Mouse (Mus musculus) forebrain, embryonic 10.5 days (tissue): ENCODE data around the gene Arhgap24. TPM values are rescaled to one million over a fixed set of nuclear protein-coding genes. Genes with fewer than 3 reads are reported as not detected.

ENCODE experiments used
- DNase-seq: peaks from one replicate; pipeline ENCODE4 v3.0.0-alpha.2; 2017; ENCODE audit warnings: low spot score; ENCODE audit errors: extremely low spot score
- H3K27ac ChIP-seq: fragments of 300-500 bp; sonication (generic); 2 replicates; pipeline ENCODE4 v1.5.1; 2016; ENCODE audit warnings: mild to moderate bottlenecking
- H3K27me3 ChIP-seq: fragments of 300-500 bp; sonication (generic); 2 replicates; pipeline ENCODE4 v1.6.1; 2016; ENCODE audit warnings: mild to moderate bottlenecking; ENCODE audit not compliant: poor library complexity, severe bottlenecking
- H3K36me3 ChIP-seq: fragments of 300-500 bp; sonication (generic); replicated peaks from 2 replicates; pipeline ENCODE4 v1.6.1; 2016; ENCODE audit warnings: mild to moderate bottlenecking, moderate library complexity
- H3K4me1 ChIP-seq: fragments of 300-500 bp; sonication (generic); 2 replicates; pipeline ENCODE4 v1.6.1; 2016
- H3K4me3 ChIP-seq: fragments of 300-500 bp; sonication (generic); 2 replicates; pipeline ENCODE4 v1.5.1; 2016; ENCODE audit warnings: mild to moderate bottlenecking, moderate library complexity
- H3K9me3 ChIP-seq: fragments of 300-500 bp; sonication (generic); 2 replicates; pipeline ENCODE4 v1.6.1; 2016; ENCODE audit warnings: mild to moderate bottlenecking, moderate library complexity
- WGBS: fragments of 180-500 bp; shearing (Covaris S2); methylation state at CpG from one replicate; pipeline ENCODE4 v1.1.7; 2016; 5-methylcytosine and 5-hydroxymethylcytosine counted together
- polyA plus RNA-seq: library from polyadenylated mRNA; unstranded; fragments of >200 nt; fragmentation: Nextera tagmentation; extraction: Ambion mirVana; gene quantifications from 2 replicates; pipeline ENCODE4 v1.2.1, GENCODE M21; 2016

Gene Arhgap24
- polyA plus RNA-seq, 1 experiment from 2014 or later, result 2.5 TPM

DNA sequence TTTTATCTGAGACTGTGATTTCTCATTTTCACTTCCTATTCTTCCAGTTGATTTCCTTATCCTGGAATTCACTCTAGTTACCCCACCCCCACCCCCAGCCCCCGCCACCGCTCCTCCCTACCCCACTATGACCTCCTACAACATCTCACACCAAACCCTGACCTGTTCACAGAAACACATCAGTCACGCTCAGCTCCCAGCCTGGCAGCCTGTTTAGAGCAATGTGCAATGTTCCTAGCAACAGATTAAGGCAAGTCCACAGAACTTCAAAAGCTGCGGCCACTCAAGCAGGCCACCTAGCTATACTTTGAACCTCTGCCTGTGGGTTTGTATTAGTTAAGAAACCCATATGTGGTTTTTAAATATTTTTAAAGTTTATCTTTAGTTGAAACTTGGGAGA lies 293.3 kb downstream of the Arhgap24 start:
- Histone ChIP-seq H3K36me3 (no peaks in the 10 kb centered on the region), H3K4me1 (peaks cover 13% of the 10 kb centered on the region), H3K27me3 (no peaks in the 10 kb centered on the region), H3K4me3 (no peak overlapping the region), H3K27ac (no peak overlapping the region), H3K9me3 (no peaks in the 10 kb centered on the region)
- WGBS, result 59% methylated on average over 4 of the region's 4 CpGs
- DNase-seq, result no peak

DNA sequence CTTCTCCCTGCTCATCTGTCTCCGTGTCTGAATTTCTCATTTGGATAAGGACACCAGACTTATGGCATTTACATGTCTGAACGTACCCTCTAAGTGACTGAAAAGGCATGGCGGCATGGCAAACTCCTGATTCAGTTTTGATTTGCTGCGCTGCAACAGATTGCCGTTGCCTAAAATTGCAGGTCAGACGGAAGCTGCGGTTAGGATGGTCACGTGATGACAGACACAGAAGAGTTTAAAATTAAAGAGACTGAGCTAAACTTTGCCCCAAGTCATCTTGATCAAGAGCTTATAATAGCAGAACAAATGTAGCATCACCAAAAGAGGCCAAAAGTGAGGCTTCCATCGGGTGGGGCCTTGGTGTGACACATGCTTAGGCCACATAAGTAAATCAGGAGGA lies 296.1 kb downstream of the Arhgap24 start:
- no peak overlapping the region for H3K4me3 ChIP-seq
- WGBS, result 93% methylated on average over 9 of the region's 9 CpGs
- H3K27ac ChIP-seq, result no peak overlapping the region
- no peaks in the 10 kb centered on the region for H3K36me3 ChIP-seq
- no peaks in the 10 kb centered on the region for H3K27me3 ChIP-seq
- no peaks in the 10 kb centered on the region for H3K9me3 ChIP-seq
- H3K4me1 ChIP-seq, result peaks cover 13% of the 10 kb centered on the region
- DNase-seq, result no peak

- peaks cover 13% of the 10 kb centered on the region for H3K4me1 ChIP-seq
- H3K9me3 ChIP-seq, result no peaks in the 10 kb centered on the region
- WGBS, result 88% methylated on average over 9 of the region's 9 CpGs
- no peak for DNase-seq
- H3K27me3 ChIP-seq, result no peaks in the 10 kb centered on the region
- H3K27ac ChIP-seq, result no peak overlapping the region
- no peak overlapping the region for H3K4me3 ChIP-seq
- H3K36me3 ChIP-seq, result no peaks in the 10 kb centered on the region
Observed at GRCm38 (mm10) chr5:102777852-102778251, 296.7 kb downstream of the Arhgap24 start.

DNA sequence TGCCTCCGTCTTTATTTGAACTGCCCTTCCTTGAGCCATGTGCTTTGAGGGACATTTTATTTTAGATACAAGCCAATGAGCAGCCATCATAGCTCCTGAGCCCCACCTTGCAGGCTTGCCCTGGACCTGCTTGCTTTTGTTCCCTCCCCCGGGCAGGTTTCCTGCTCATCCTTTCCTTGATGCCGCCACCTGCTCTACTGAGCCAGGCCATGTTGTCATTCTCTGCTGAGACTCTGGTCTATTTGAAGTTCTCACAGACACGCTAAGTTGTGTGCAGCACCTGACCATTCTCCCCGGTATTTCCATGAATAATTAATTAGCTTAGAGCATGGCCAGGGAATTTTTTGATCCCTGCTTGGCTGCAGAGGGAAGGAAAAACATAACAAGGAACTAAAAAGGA lies 297.1 kb downstream of the Arhgap24 start:
- WGBS, result 76% methylated on average over 5 of the region's 5 CpGs
- no peaks in the 10 kb centered on the region for H3K27me3 ChIP-seq
- DNase-seq, result no peak
- no peak overlapping the region for H3K4me3 ChIP-seq
- no peaks in the 10 kb centered on the region for H3K36me3 ChIP-seq
- H3K27ac ChIP-seq, result no peak overlapping the region
- no peaks in the 10 kb centered on the region for H3K9me3 ChIP-seq
- peaks cover 13% of the 10 kb centered on the region for H3K4me1 ChIP-seq

- no peaks in the 10 kb centered on the region for H3K9me3 ChIP-seq
- no peak overlapping the region for H3K27ac ChIP-seq
- no peak overlapping the region for H3K4me3 ChIP-seq
- no peaks in the 10 kb centered on the region for H3K36me3 ChIP-seq
- no peak for DNase-seq
- H3K4me1 ChIP-seq, result no peaks in the 10 kb centered on the region
- no peaks in the 10 kb centered on the region for H3K27me3 ChIP-seq
- 86% methylated on average over 4 of the region's 4 CpGs for WGBS
Observed at GRCm38 (mm10) chr5:102783585-102783984, 302.4 kb downstream of the Arhgap24 start.

DNA sequence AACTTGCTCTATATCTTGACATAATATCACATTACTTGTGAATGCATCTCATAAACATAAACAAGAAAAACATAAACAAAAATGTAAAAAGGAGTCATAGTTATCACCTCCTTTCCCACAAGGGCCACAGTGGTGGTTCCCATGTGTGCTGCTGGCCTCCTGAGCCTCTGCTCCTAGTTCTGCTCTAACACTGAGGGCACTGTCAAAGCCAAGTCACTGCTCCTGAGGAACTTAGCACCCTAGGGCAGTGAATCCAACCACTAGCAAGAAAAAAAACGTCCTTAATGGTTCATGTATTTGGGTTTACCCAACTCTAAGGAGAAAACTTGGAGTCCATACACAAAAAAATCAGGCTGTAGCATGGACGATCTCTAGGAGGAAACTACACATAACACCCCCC lies 304.9 kb downstream of the Arhgap24 start:
- Histone ChIP-seq H3K27me3 (no peaks in the 10 kb centered on the region), H3K36me3 (no peaks in the 10 kb centered on the region), H3K4me1 (0 out of 2 replicates have a peak, but pooled peaks cover under 1% of the 10 kb centered on the region), H3K27ac (no peak overlapping the region), H3K4me3 (no peak overlapping the region), H3K9me3 (no peaks in the 10 kb centered on the region)
- DNase-seq, result no peak
- 71% methylated on average over 2 of the region's 2 CpGs for WGBS

- H3K27ac ChIP-seq, result no peak overlapping the region
- H3K9me3 ChIP-seq, result no peaks in the 10 kb centered on the region
- DNase-seq, result no peak
- WGBS, result 78% methylated on average over 3 of the region's 3 CpGs
- H3K27me3 ChIP-seq, result no peaks in the 10 kb centered on the region
- H3K4me1 ChIP-seq, result 0 out of 2 replicates have a peak, but pooled peaks cover 2% of the 10 kb centered on the region
- H3K36me3 ChIP-seq, result no peaks in the 10 kb centered on the region
- H3K4me3 ChIP-seq, result no peak overlapping the region
Observed at GRCm38 (mm10) chr5:102788437-102788836, 307.2 kb downstream of the Arhgap24 start.

DNA sequence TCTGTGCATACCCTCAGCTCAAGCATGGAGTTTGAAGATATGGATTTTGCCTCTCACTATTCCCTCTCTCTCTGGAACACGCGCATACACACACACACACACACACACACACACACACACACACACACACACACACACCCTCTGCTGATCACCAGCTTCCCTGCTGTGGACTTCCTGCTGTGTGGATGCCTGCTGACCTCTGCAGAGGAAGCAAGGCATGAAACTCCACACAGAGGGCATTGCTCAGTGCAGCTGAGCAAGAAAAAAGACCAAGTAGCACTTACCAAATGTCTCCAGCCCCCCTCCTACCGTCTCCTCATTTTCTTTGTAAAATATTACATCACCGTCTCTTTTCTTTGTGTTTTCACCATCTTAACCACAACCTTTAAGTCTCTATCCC lies 310.1 kb downstream of the Arhgap24 start:
- Histone ChIP-seq H3K4me3 (no peak overlapping the region), H3K27me3 (no peaks in the 10 kb centered on the region), H3K36me3 (no peaks in the 10 kb centered on the region), H3K4me1 (0 out of 2 replicates have a peak, but pooled peaks cover 2% of the 10 kb centered on the region), H3K27ac (peak overlapping the region; percentile 12; the same call in 1 of the 2 replicates), H3K9me3 (no peaks in the 10 kb centered on the region)
- DNase-seq, result no peak
- WGBS, result 72% methylated on average over 4 of the region's 4 CpGs

GRCm38 (mm10) chr5:102793536-102793935 lies 312.3 kb downstream of the Arhgap24 start:
- DNase-seq, result no peak
- H3K4me1 ChIP-seq, result 0 out of 2 replicates have a peak, but pooled peaks cover 2% of the 10 kb centered on the region
- H3K27me3 ChIP-seq, result no peaks in the 10 kb centered on the region
- no peak overlapping the region for H3K27ac ChIP-seq
- no peaks in the 10 kb centered on the region for H3K36me3 ChIP-seq
- whole genome bisulfite sequencing, result 86% methylated on average over 11 of the region's 11 CpGs
- no peak overlapping the region for H3K4me3 ChIP-seq
- no peaks in the 10 kb centered on the region for H3K9me3 ChIP-seq

- Histone ChIP-seq H3K4me3 (no peak overlapping the region), H3K9me3 (no peaks in the 10 kb centered on the region), H3K4me1 (peaks cover 8% of the 10 kb centered on the region), H3K27ac (no peak overlapping the region), H3K36me3 (no peaks in the 10 kb centered on the region), H3K27me3 (no peaks in the 10 kb centered on the region)
- DNase-seq, result no peak
- WGBS, result 86% methylated on average over 3 of the region's 3 CpGs
Observed at GRCm38 (mm10) chr5:102801469-102801868, 320.3 kb downstream of the Arhgap24 start.

DNA sequence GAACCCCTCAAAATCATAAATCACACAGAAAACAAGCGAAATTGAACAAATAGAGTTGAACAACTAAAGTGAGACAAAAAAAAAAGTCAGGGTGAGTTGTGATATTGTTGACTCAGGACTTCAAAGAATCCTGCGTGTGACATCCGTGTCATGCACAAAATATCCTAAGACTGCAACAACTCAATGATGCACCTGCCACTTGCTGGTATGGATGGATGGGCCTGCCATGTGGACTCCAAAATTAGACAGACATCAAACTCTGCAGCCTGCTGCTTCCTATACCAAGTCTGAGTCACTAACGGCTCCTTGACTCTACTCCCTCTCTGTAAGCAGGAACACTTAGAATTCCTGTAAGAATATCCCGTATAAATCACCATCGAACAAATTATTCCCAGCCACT lies 321.6 kb downstream of the Arhgap24 start:
- Histone ChIP-seq H3K36me3 (no peaks in the 10 kb centered on the region), H3K4me3 (no peak overlapping the region), H3K9me3 (no peaks in the 10 kb centered on the region), H3K27me3 (no peaks in the 10 kb centered on the region), H3K27ac (no peak overlapping the region), H3K4me1 (peaks cover 8% of the 10 kb centered on the region)
- WGBS, result 93% methylated on average over 6 of the region's 6 CpGs
- no peak for DNase-seq

- H3K4me1 ChIP-seq, result peaks cover 16% of the 10 kb centered on the region
- no peaks in the 10 kb centered on the region for H3K9me3 ChIP-seq
- H3K27ac ChIP-seq, result no peak overlapping the region
- 55% methylated on average over 4 of the region's 4 CpGs for WGBS
- DNase-seq, result no peak
- H3K27me3 ChIP-seq, result no peaks in the 10 kb centered on the region
- no peak overlapping the region for H3K4me3 ChIP-seq
- no peaks in the 10 kb centered on the region for H3K36me3 ChIP-seq
Observed at GRCm38 (mm10) chr5:102803675-102804074, 322.5 kb downstream of the Arhgap24 start.

- no peak overlapping the region for H3K27ac ChIP-seq
- no peaks in the 10 kb centered on the region for H3K36me3 ChIP-seq
- H3K4me3 ChIP-seq, result no peak overlapping the region
- DNase-seq, result no peak
- no peaks in the 10 kb centered on the region for H3K9me3 ChIP-seq
- no peaks in the 10 kb centered on the region for H3K27me3 ChIP-seq
- peaks cover 30% of the 10 kb centered on the region for H3K4me1 ChIP-seq
Observed at GRCm38 (mm10) chr5:102807518-102807917, 326.3 kb downstream of the Arhgap24 start.

DNA sequence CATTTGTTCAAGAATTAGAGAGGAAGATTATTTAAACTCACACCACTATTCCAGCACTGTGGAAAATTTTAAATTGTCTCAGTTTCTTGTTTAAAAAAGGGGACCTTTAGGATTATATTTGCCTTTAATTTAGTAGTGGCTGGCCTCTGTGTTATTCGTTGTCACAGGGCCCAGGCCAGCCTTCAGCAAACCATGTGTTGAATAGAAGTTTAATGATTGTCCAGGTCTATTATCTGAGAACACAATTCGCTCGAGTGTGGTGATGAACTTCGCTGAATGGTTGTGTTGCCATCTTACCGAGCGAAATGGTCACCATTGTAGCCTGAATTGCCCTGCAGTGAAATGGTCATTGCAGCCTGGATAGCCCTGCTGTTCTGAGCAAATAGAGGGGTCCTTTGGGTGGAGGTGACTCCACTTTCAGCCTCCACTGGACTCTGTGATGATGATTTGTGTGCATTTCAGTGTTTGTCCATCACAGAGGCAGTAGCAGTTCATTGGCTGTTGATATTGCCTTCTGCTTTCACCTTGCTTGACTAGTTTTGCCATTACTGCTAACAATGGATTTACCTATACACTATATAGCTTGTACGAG lies 329.3 kb downstream of the Arhgap24 start:
- Histone ChIP-seq H3K27ac (no peak overlapping the region), H3K27me3 (no peaks in the 10 kb centered on the region), H3K4me3 (no peak overlapping the region), H3K36me3 (no peaks in the 10 kb centered on the region), H3K9me3 (no peaks in the 10 kb centered on the region), H3K4me1 (peaks cover 22% of the 10 kb centered on the region)
- no peak for DNase-seq
- WGBS, result 80% methylated on average over 7 of the region's 7 CpGs
